Mouse (Mus musculus) heart, postnatal 0 days (tissue): ENCODE data around the gene Zfc3h1. TPM values are rescaled to one million over a fixed set of nuclear protein-coding genes. Genes with fewer than 3 reads are reported as not detected.

Experiments
- ATAC-seq: fragments of 200-750 bp; cut with Nextera tagmentation; 2 replicates; pipeline ENCODE4 v1.8.0; 2017; ENCODE audit warnings: low read depth, moderate number of reproducible peaks, moderate library complexity; ENCODE audit not compliant: insufficient read depth
- DNase-seq: peaks from one replicate; pipeline ENCODE4 v3.0.0-alpha.2; 2016; ENCODE audit warnings: low spot score
- H3K27ac ChIP-seq: fragments of 300-500 bp; sonication (generic); 2 replicates; pipeline ENCODE4 v1.5.1; 2014; ENCODE audit warnings: low read depth, mild to moderate bottlenecking
- H3K27me3 ChIP-seq: fragments of 300-500 bp; sonication (generic); 2 replicates; pipeline ENCODE4 v1.6.1; 2014; ENCODE audit warnings: low read length, mixed read lengths; ENCODE audit not compliant: control insufficient read depth, insufficient read depth
- H3K36me3 ChIP-seq: fragments of 300-500 bp; sonication (generic); replicated peaks from 2 replicates; pipeline ENCODE4 v1.6.1; 2014; ENCODE audit warnings: low read length, mixed read lengths; ENCODE audit not compliant: control insufficient read depth, insufficient read depth
- H3K4me1 ChIP-seq: fragments of 300-500 bp; sonication (generic); 2 replicates; pipeline ENCODE4 v1.6.1; 2014; ENCODE audit warnings: antibody characterized with exemption; ENCODE audit not compliant: control insufficient read depth, insufficient read depth
- H3K4me2 ChIP-seq: fragments of 300-500 bp; sonication (generic); 2 replicates; pipeline ENCODE4 v1.6.1; 2014; ENCODE audit warnings: low read depth, mild to moderate bottlenecking, low read length, moderate library complexity
- H3K4me3 ChIP-seq: fragments of 300-500 bp; sonication (generic); 2 replicates; pipeline ENCODE4 v1.5.1; 2014; ENCODE audit warnings: low read depth, low read length
- H3K9ac ChIP-seq: fragments of 300-500 bp; sonication (generic); replicated peaks from 2 replicates; pipeline ENCODE4 v1.6.1; 2014; ENCODE audit warnings: low read depth, low read length, mixed read lengths
- H3K9me3 ChIP-seq: fragments of 300-500 bp; sonication (generic); replicated peaks from 2 replicates; pipeline ENCODE4 v1.6.1; 2016; ENCODE audit warnings: low read length; ENCODE audit not compliant: control insufficient read depth
- CTCF ChIP-seq: IDR thresholded peaks from 2 replicates; pipeline ENCODE4 v1.5.1; 2016; ENCODE audit warnings: antibody characterized with exemption, control low read depth, low read depth
- EP300 ChIP-seq: IDR thresholded peaks from 2 replicates; pipeline ENCODE4 v1.6.1; 2016; ENCODE audit warnings: antibody characterized with exemption, low read depth
- WGBS: fragments of 180-500 bp; shearing (Covaris S2); extraction: QIAGEN DNeasy Blood & Tissue Kit; methylation state at CpG from one replicate; pipeline ENCODE4 v1.1.7; 2014; 5-methylcytosine and 5-hydroxymethylcytosine counted together
- polyA plus RNA-seq: library from polyadenylated mRNA; unstranded; fragments of >200 nt; fragmentation: Nextera tagmentation; extraction: Ambion mirVana; gene quantifications from 2 replicates; pipeline ENCODE4 v1.2.1, GENCODE M21; 2015
- total RNA-seq: library from RNA; depleted of rRNA; stranded (reverse); fragments of >200 nt; gene quantifications from 2 replicates; pipeline ENCODE4 v1.2.3, GENCODE M21; 2014; ENCODE audit warnings: low replicate concordance

The Zfc3h1 gene
- total and polyA plus RNA-seq, 2 experiments from 2014 or later = 5.3 to 26.5 TPM

DNA sequence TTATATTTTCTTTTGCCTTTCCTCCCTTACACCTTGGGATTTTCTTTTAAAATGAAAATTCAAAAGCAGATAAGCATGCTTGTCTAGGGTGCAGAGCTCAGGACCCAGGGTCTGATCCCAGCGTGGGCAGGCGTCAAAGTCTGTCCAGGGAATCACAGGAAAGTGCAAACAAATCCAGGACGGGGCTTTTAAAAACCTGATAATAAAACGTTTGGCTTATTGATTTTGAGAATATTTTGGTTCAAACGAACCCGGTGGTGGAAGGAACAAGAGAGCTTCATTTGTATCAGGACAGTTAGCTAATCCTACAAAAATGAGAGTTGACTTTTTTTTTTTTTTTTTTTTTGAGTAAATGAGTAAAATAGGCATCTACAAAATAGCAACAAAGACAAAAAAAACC lies 36.6 kb upstream of the Zfc3h1 start:
- H3K4me3 ChIP-seq = no peak overlapping the region
- H3K27me3 ChIP-seq = no peaks in the 10 kb centered on the region
- DNase-seq (no peak), ATAC-seq (no peak)
- H3K4me2 ChIP-seq = no peak overlapping the region
- H3K27ac ChIP-seq = no peak overlapping the region
- H3K36me3 ChIP-seq = peaks cover under 1% of the 10 kb centered on the region; the same call in 1 of the 2 replicates
- 70% methylated on average over 6 of the region's 6 CpGs for WGBS
- no peaks in the 10 kb centered on the region for H3K9me3 ChIP-seq
- TF ChIP-seq CTCF = no peak
- TF ChIP-seq EP300 = no peak
- no peak overlapping the region for H3K9ac ChIP-seq
- H3K4me1 ChIP-seq = no peaks in the 10 kb centered on the region

DNA sequence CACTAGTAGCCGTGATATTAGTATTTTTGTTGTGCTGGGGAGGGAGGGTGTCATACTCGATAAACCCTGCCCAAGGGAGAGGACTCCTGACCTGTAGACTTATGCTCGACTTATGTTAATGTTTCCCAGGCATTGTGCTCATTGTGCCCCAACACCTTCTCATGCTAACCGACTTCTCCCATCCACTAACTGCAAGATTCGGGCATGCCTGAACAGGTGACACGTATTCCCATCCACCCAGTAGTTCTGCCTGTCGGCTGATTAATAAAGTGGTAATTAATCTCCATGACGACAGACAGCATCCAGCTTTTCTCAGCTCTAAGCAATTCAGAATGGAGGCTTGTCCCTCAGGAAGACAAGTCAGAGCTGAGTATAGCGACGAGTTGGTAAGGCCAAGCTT lies 35.7 kb upstream of the Zfc3h1 start:
- Histone ChIP-seq H3K4me3 (no peak overlapping the region), H3K27ac (no peak overlapping the region), H3K4me2 (no peak overlapping the region), H3K4me1 (no peaks in the 10 kb centered on the region), H3K27me3 (no peaks in the 10 kb centered on the region), H3K9ac (no peak overlapping the region), H3K36me3 (no peaks in the 10 kb centered on the region; the same call in 1 of the 2 replicates), H3K9me3 (no peaks in the 10 kb centered on the region)
- TF ChIP-seq CTCF (no peak), EP300 (no peak)
- DNase-seq (no peak), ATAC-seq (no peak)
- 82% methylated on average over 10 of the region's 10 CpGs for WGBS

DNA sequence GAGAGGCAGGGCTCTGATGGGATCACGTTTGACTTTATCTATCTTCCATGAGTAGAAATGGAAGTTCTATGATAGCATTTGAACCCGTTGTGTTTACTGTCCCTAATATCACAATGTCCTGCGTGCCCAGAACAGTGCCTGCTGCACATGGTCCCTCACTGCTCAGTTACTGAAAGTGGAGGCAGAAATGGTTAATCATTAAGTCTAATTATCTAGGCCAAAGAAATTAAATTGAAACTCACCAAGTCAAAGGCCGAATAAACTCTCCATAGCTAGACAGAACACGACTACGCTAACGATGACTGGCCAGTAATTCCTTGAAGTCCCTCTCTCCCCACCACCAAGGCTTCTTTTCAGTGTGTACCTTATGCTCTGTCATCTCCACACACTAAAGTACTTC lies 35.2 kb upstream of the Zfc3h1 start:
- no peak overlapping the region for H3K27ac ChIP-seq
- no peak for ATAC-seq
- H3K4me2 ChIP-seq = no peak overlapping the region
- no peak overlapping the region for H3K9ac ChIP-seq
- H3K4me1 ChIP-seq = no peaks in the 10 kb centered on the region
- no peaks in the 10 kb centered on the region for H3K9me3 ChIP-seq
- no peak for DNase-seq
- TF ChIP-seq EP300 = no peak
- TF ChIP-seq CTCF = no peak
- WGBS = 88% methylated on average over 7 of the region's 7 CpGs
- H3K27me3 ChIP-seq = no peaks in the 10 kb centered on the region
- no peak overlapping the region for H3K4me3 ChIP-seq
- no peaks in the 10 kb centered on the region; the same call in 1 of the 2 replicates for H3K36me3 ChIP-seq

DNA sequence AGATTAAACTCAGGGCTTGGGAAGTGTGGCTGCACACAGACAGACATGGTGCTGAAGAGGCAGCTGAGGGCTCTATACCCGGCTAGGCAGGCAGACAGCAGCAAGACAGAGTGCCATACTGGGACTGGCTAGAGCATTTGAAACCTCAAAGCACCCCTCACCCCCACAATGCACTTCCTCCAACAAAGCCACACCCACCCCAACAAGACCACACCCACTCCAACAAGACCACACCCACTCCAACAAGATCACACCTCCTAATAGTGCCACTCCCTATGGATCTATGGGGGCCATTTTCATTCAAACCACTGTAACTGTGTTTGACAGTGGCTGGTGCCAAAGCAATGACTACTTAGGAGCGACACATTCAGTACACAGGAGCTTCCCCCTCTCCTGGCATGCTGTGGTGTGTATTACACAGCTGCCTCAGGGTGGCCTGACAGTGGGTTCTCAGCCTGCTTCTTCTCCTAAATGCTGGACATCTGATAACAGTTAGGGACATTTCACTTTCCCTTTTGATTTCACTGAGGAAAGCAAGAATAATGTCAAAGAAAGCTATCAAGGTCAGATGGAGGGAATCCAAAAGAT lies 33.9 kb upstream of the Zfc3h1 start:
- Histone ChIP-seq H3K4me3 (no peak overlapping the region), H3K9ac (no peak overlapping the region), H3K27me3 (no peaks in the 10 kb centered on the region), H3K4me2 (no peak overlapping the region), H3K4me1 (no peaks in the 10 kb centered on the region), H3K36me3 (no peaks in the 10 kb centered on the region; the same call in 1 of the 2 replicates), H3K27ac (no peak overlapping the region), H3K9me3 (no peaks in the 10 kb centered on the region)
- DNase-seq (no peak), ATAC-seq (no peak)
- 70% methylated on average over 2 of the region's 2 CpGs for WGBS
- TF ChIP-seq CTCF (no peak), EP300 (no peak)

DNA sequence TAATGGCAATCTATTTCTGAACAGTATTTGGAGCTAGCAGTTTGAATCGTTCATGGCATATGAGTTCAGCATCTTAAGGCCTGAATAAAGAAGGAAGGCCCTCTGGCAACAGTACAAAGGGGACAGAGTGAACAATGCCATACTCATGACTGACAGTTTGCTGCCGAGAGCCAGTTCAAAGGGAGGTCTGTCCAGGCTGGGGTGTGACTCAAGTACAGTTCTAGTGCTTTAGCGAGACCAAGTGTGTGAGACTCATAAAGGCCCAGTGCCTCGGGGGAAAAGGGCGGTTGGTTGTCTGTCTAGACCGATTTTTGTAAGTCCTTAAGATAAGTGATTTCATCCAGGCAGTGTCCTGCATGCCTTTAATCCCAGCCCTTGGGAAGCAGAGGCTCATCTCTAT lies 30.2 kb upstream of the Zfc3h1 start:
- ATAC-seq = no peak
- Histone ChIP-seq H3K36me3 (peaks cover 10% of the 10 kb centered on the region; the same call in 1 of the 2 replicates), H3K4me2 (no peak overlapping the region), H3K9me3 (no peaks in the 10 kb centered on the region), H3K27me3 (no peaks in the 10 kb centered on the region), H3K27ac (no peak overlapping the region), H3K9ac (no peak overlapping the region), H3K4me1 (no peaks in the 10 kb centered on the region), H3K4me3 (no peak overlapping the region)
- DNase-seq = no peak
- WGBS = 50% methylated on average over 6 of the region's 6 CpGs
- TF ChIP-seq CTCF (no peak), EP300 (no peak)

DNA sequence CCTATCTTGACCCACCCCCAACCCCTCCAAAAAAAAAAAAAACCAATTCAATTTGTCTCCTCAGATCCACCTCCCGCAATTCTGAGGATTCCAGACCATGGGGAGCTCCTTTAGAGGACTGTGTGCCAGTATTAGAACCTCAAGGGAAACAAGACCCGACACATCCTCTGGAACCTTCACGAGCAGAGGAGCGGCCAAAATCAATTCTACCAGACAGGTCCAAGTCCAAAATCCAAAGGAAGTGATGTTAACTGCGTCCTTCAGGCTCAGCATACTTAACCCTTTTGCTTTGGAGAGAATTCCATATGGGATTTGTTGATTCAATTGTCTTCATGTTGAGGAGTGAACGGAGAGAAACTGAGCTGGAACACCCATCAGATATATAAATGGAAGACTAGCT lies 29.7 kb upstream of the Zfc3h1 start:
- Histone ChIP-seq H3K4me3 (no peak overlapping the region), H3K27me3 (no peaks in the 10 kb centered on the region), H3K4me2 (no peak overlapping the region), H3K4me1 (no peaks in the 10 kb centered on the region), H3K36me3 (peaks cover 10% of the 10 kb centered on the region; the same call in 1 of the 2 replicates), H3K27ac (no peak overlapping the region), H3K9ac (no peak overlapping the region), H3K9me3 (no peaks in the 10 kb centered on the region)
- WGBS = 80% methylated on average over 6 of the region's 6 CpGs
- DNase-seq (no peak), ATAC-seq (no peak)
- TF ChIP-seq EP300 = no peak
- no peak for TF ChIP-seq CTCF
